Mouse (Mus musculus) kidney, postnatal 4 days (tissue): ENCODE results near the gene Wdr46.
A peak's percentile ranks its signal among the peaks of the same experiment; 100 is the strongest.
"Not testable (repeated sequence)": the region's sequence is repeated elsewhere in the genome, so short reads cannot be mapped to it uniquely, and the experiment has no call there.

Experiments
- DNase-seq, 2 experiments: peaks; one replicate each; pipeline ENCODE4 v3.0.0; 2021; ENCODE audit warnings: mixed read lengths in 2 of 2

Gene Wdr46

DNA sequence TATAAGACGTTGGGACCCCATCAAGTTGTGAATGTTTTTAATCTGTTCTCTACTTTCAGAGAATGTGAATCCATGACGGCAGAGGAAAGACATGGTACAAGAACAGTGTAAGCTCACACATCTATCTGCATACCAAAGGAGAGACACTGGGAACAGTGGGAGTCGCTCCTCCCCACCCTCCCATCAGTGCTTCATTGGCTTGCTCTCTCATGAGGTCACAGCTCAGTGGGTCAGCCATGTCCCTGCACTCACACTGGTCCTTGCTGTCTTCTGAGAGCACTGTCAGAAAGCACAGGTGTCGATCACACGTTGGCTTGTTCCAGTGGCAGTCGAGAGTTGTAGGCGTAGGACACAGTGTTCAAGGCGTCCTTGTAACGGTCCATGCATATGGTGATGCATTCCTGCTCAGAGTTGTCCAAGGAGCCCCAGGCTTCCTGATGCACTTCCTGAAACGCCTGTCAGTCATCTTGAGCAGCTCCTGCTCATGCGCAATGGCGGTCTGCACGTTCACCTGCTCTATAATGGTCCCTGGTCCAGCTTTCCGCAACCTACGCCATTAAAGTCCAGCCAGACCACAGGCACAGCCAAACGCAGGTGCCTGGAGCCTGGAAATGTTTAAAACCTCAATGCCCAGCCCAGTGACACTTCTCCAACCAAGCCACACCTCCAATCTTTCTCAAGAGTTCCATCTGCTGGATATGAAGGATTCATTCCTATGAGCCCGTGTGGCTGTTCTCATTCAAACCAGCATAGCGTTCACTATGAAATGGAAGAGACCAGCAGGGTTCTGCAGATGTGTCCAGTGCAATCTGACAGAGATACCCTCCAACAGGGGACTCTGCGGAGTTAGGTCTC, 39.9 kb downstream of the Wdr46 start:
- DNase-seq, result no peak

DNA sequence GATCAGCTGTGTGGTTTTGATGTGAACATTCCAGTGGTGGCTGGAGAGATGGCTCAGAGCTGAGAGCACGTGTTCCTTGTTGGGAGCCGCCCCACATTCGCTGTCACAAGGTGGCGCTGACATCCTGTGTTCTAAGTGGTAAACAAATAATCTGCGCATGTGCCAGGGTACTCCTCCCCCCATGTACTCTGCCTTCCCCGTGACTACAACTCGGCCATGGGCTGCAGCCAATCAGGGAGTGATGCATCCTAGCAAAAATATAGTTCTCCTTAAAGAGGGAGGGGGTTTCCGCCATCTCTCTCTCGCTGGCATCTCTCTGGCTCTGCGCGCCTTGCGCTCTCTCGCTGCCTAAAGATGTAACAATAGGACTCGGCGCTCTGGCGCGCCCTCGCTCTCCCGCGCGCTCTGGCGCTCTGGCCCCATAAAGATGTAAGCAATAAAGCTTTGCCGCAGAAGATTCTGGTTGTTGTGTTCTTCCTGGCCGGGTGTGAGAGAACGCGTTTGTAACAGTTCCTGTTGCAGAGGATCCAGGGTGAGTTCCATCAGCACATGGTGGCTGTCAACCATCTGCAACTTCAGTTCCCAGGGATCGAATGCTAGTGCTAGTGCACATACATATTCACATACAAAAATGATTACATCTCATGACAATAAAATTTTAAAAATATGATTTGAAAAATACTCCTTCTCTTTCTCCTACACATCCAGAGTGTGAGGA, 40.9 kb downstream of the Wdr46 start:
- DNase-seq, result peak; percentile 91 to 94

DNA sequence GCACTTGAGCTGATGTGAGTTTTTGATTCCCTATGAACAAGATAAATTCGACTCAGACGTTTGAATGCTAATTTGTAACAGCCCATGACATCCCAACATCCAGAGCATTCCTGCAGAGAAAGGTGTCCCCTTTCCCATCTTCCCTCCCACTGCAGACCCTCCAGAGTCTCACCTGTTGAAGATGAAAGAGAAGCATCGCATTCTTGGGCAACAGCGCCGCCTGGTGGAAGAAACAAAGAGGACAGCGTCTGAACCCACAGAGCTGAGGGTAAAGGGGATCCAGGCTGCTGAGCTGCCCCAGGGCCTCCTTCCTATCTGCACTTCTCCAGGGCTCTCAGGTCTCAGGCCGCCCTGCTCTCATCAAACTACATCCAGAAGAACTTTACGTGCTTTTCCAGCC, 41.7 kb downstream of the Wdr46 start:
- peak; percentile 80 for DNase-seq

DNA sequence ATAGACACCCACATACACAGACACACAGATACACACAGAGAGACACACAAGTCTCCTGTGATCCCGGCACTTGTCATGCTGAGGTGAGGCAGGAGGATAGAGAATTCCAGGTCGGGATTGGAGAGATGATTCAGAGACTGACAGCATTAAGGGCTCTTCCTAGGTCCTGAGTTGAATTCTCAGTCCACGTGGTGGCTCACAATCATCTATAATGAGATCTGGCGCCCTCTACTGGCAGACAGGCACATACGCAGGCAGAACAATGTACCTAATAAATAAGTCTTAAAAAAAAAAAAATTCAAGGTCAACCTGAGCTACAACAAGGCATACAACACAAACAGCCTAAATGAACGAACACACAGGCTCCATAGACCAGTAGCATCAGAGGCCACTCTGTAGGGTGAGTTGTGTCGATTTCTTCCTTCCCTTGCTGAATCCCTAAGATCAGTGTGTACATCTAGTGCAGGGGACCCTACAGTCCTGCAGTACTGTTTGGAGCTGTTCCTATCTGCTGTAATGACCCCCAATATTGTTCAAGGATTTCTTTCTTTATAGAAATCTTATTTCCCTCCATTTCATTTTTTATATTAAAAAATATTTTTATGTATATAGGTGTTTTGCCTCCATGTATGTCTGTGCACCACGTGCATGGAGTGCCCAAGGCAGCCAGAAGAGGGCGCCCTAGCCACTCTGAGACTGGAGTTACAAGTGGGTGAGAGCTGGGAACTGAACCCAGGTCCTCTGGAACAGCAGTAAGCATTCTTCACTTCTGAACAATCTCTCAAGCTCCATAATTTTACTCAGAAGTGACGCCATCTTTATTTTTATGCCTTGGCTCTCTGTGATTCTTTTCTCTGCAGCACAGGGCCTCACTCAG, 51.6 kb downstream of the Wdr46 start:
- peak; percentile 68 to 73 for DNase-seq

DNA sequence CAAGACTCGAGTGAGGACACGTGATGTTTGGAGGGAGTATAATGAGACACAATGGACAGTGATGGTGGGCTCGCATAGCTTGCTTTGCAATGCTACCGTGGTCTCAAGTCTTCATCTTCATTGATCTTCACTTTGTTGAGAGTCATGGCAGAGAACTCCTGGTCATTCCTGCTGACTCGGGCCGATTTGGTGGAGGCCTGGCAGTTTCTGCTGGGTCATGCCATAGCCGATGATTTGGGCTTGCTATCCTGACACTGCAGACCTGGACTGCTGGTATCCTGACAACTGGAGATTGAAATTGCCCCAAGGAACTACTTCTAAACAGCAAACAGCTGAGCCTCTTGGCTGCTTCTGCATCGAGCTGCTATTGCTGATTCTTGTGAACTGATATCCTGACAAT, 54.5 kb downstream of the Wdr46 start:
- DNase-seq, result no peak

DNA sequence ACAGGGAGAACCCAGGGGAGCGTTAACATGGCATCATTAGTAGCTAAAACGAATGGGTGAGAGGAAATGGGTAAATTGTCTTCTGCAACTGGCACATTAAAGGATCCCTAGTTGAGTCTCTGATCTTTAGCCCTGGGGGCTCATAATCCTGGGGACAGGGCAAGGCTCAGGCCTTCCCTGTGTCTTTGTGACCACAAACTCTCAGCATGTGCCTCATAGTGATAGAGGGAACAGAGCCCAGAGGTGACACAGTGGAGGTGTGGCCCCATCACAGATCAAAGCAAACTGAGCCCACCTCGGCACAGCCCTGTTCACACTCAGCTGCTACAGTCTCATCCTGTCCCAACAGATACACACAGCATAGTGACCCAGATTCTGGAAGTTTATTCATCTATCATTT, 55.2 kb downstream of the Wdr46 start:
- DNase-seq, result no peak

DNA sequence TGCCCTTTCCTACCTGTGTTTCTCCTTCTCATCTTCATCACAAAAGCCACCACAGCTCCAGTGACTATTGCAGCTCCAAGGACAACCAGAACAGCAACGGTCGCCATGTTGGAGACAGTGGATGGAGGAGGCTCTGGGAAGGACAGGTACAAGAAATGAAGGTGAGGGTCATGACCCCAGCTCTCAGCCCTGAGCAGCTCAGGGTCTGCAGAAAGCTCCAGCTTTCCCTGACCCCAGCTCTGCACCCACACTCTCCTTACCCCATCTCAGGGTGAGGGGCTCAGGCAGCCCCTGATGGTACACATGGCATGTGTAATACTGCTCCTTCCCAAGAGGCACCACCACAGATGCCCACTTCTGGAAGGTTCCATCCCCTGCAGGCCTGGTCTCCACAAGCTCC, 56.6 kb downstream of the Wdr46 start:
- DNase-seq, result not testable (repeated sequence)

DNA sequence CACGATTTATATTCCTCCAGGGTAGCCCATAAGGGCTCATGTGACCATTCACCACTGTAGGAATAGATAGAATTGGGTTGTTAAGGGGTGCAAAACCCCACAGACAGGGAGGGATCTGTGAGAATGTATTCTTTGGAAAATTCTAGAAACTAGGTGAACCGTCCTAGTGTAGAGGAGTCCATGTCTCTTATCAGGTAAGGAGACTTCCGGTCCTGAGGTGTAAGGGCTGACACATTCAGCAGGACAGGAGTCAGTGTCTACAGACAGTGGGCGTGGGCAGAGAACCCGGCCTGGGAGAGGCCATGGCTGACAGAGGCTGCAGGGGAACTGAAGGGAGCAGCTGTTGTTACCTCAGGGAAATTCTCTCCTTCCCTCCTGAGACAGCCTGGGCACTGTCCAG, 58.2 kb downstream of the Wdr46 start:
- DNase-seq, result peak in 1 of 2 experiments; percentile 6
